Mouse (Mus musculus) cerebellum, adult (tissue): ENCODE results near the gene S100z.

Experiments used
- ATAC-seq: cut with Nextera tagmentation; 2 replicates; pipeline ENCODE4 v1.9.2; 2017; ENCODE audit warnings: mild to moderate bottlenecking, moderate library complexity, mixed read lengths; ENCODE audit not compliant: insufficient number of reproducible peaks, low FRiP score, low TSS enrichment

The S100z gene

GRCm38 (mm10) chr13:95478671-95479413 lies at the start of gene S100z:
Gene S100z, minus strand, starts transcription at chr13:95478721.
- no peak for ATAC-seq

DNA sequence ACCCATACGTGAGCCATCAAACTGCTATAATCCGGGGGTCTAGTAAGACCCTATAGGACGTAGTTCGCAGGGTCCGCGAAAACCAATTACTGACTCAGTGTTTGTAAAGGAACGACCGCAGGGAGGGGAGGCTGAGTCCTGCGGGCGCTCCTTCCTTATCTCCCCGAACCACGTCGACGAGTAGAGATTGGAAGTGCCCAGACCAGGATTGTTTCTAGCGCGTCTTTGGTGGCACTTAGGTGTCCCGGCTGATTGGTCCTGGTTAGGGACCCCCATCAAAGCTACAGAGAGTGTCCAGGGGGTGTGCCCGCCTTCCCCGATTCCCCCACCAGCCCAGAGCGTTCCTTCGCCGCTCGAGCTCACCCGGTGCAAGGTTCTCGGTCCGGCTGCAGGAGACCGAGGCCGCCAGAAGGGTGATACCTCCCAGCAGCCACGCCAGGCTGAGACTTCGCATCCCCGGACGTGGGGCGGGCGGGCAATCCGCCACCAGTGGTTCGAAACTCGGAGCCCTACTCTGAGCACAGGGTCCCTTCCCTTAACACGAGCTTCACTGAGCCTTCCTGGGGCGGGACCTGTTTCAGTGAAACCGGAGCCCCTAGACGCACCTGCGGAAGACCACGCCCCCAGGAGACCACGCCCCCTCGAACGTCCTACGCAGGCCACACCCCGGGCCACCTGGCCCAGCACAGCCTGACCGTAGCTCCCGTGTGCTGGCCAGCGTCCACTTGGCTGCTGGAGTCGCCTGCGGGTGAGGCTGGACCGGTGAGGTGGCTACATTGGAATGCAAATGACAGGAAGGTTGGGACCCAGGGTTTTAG lies 46.4 kb upstream of the S100z start, which contains the start of gene F2rl1:
Gene F2rl1 (minus strand): TSS at position 554 of the 818 bp plus-strand sequence.
- peak; percentile 21; the same call in 1 of the 2 replicates for ATAC-seq

DNA sequence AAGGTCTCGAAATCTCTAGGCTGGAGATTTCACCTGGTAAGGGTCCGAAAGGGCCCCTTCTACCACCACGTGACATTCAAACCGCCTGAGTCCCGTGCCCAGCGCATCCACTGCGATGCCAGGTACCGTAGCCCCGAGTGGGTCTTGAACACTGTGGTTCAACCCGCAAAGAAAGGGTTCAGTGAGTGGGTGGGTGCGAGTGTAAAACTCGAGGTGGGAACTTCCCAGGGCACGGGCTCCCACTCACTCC lies 45.8 kb upstream of the S100z start:
- ATAC-seq = no peak

GRCm38 (mm10) chr13:95523659-95524423 lies 45.3 kb upstream of the S100z start:
- no peak for ATAC-seq

GRCm38 (mm10) chr13:95522176-95522575 lies 43.7 kb upstream of the S100z start:
- no peak for ATAC-seq

GRCm38 (mm10) chr13:95521029-95521428 lies 42.5 kb upstream of the S100z start:
- ATAC-seq = no peak

- ATAC-seq = no peak
These were observed 36.2 kb upstream of the S100z start for GRCm38 (mm10) chr13:95514756-95515155.

- no peak for ATAC-seq
These were observed 31.5 kb upstream of the S100z start for GRCm38 (mm10) chr13:95510054-95510453.

- ATAC-seq = no peak
These were observed 24.9 kb upstream of the S100z start for GRCm38 (mm10) chr13:95503279-95503917.

GRCm38 (mm10) chr13:95496601-95497000 lies 18.1 kb upstream of the S100z start:
- no peak for ATAC-seq

DNA sequence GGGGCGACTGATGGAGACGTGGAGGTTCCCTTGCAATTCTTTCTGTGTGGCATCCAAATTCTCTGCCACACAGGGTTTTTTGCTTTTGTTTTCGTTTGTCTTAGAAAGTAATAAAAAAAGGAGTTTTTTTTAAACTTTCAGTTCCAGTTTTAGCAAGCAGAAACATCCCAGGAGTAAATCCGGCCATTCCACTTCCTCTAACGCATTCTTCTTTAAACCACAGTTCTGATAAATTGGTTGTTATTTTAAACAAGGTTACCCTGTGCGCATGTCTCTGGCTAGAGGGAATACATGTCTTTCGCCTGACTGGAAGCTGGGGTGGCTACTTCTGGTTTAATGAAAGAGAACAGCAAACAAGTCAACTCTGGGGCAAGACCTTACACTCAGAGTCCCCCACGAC lies 16.3 kb upstream of the S100z start:
- no peak for ATAC-seq

DNA sequence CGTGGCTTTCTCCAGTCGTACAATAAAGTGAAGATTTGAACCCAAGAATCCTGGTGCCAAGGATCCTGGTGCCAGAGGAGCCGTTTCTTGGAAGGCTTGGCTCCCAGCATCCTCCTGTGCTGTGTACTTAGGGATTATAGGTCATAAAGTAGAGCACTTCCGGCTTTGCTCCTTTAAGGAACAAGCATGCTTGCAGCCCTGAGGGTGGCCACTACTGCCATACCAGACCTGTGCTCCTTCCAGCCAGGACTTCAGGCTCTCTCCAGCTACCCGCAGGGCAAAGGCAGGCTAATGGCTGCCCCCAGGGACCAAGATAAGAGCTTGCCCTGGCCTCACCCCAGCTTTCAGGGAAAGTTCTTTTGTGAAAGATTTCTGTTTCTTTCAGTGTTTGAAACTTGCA lies 14.8 kb upstream of the S100z start:
- no peak for ATAC-seq

DNA sequence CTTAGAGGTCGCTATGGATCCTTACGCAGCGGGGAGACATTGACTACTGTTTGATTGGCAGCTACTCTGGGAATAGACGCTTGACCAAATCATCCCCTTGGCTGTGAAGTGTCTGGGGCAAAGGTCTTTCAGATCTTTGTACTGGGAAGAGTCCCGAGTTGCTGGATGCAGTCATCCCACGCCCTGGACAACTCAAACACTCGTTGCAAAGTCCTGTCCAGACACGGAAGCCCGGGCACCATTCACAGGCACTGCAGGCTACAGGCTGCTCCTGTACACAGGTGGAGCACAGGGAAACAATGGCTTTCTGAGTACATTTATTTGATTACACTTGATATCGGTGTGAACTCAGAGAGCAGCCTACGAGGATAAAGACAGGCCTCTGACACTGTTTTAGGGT lies 12.8 kb upstream of the S100z start:
- ATAC-seq = no peak

DNA sequence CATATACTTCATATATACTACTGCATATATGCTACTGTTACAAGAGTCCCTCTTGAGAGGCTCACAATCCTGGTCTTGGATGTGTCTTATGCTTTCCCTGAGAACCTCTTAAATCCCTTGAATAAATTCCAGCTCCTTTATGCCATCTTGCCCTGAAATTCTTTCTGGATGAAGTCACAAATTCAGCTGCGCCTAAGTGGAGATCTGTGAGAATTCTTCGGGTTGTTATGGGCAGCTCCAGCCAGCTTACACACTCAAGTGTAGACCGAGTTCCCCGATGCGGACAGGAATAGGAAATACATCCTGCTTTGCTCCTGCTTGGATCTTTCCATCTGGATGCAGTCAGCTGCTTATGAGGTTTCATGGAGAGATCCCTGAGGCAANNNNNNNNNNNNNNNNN lies 6.1 kb upstream of the S100z start:
- no peak for ATAC-seq

- ATAC-seq = no peak; the same call in 1 of the 2 replicates
These were observed 2.9 kb upstream of the S100z start for GRCm38 (mm10) chr13:95481428-95481827.

GRCm38 (mm10) chr13:95477173-95477572 lies 1.3 kb downstream of the S100z start:
- ATAC-seq = no peak

DNA sequence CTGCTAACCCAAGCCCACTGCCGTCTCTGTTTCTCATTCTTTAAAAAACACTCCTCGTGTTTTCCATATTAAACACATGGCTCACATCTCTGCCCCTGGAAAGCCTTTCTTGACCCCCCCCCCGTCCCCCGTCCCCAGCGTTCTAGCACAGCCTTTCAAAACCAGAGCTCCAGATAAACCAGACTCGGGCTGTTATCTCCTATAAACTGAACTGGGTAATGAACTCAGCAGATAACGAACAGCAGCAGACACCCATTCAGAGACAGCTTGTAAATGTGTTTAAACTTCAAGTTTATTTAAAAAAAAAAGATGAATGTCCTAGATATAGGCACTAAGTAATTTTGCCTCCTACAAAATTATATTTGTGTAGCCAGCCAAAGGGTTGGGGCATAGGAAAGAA lies 3.4 kb downstream of the S100z start:
- ATAC-seq = no peak

DNA sequence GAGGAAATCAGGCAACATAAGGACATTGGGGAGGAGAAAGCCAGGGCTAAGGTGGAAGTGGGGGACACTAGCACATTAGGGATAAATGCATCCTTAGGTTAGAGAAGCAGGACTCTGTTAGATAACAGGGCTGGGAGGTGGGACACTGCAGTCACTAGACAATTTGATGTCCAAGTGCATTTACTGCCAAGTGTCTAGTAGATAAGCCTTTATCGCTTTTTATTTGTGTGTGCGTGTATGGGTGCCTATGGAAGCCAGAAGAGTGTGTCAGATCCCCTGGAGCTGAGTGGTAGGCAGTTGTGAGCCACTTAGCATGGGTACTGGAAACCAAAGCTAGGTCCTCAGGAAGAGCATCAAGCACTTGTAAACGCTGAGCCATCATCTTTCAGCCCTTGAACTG lies 4.2 kb downstream of the S100z start:
- ATAC-seq = no peak

DNA sequence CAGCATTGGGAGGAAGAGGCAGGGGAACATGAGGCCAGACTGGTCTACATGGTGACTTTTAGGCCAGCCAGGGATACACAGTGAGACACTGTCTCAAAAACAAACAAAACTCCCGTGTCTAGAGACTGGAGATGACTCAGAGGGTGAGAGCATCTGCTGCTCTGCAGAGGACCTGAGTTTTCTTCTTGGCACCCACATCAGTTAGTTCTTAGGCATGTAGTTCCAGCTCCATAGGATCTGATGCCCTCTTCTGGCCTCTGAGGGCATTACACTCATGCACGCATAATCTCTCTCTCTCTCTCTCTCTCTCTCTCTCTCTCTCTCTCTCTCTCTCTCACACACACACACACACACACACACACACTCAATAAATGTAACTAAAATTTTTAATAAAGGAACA lies 7.6 kb downstream of the S100z start:
- ATAC-seq = no peak

DNA sequence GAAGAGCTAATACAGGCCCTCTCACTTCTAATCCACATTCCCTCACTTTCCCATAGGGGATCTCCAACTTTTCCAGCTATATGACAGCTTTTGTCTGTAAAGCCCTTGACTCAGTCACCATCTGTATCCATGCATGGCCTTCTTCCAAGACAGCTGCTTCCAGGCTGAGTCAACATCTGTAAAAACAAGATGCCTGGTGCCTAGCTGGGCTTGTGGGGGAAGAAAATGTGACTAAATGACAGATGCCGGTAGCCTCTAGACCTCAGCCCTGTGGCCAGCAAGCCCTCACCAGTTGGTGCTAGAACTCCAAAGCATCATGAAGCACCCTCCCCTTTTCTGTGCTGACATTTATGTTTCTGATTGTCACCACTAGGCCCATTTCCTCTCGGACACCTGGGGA lies 27.0 kb downstream of the S100z start:
- ATAC-seq = no peak
